Mouse (Mus musculus): Measurements from ENCODE around the gene Mmd2. TPM values are rescaled to one million over a fixed set of nuclear protein-coding genes. Genes with fewer than 3 reads are reported as not detected.

Mmd2 gene
- polyA plus RNA-seq, 1 experiment from 2014 or later = 34.8 TPM

- H3K9me3 ChIP-seq = no peaks in the 10 kb centered on the region
- no peak within 1 kb of the TSS for H3K27ac ChIP-seq
- peaks cover 4% of the 10 kb centered on the region; the same call in 1 of the 2 replicates for H3K36me3 ChIP-seq
- no peaks in the 10 kb centered on the region for H3K4me1 ChIP-seq (replicated peaks)
- 46% methylated on average over 41 of the region's 41 CpGs for WGBS
- peak within 1 kb of the TSS; percentile 39; the same call in 1 of the 2 replicates for H3K9ac ChIP-seq
- peak within 1 kb of the TSS; percentile 26; the same call in 1 of the 2 replicates for H3K4me2 ChIP-seq
- no peak for ATAC-seq (ENCODE audit: low FRiP score)
- peak within 1 kb of the TSS; percentile 19 for H3K4me3 ChIP-seq
- H3K27me3 ChIP-seq = peaks cover 34% of the 10 kb centered on the region
Observed at GRCm38 (mm10) chr5:142529915-142530314, 78.7 kb downstream of the Mmd2 start, which contains the start of gene Papolb. Papolb (minus strand) TSS chr5:142530076.

- Histone ChIP-seq H3K36me3 (peaks cover 2% of the 10 kb centered on the region; the same call in 1 of the 2 replicates), H3K4me1 (replicated peaks) (no peaks in the 10 kb centered on the region), H3K4me3 (no peak overlapping the region), H3K4me2 (no peak overlapping the region), H3K9ac (no peak overlapping the region), H3K9me3 (no peaks in the 10 kb centered on the region), H3K27me3 (peaks cover 22% of the 10 kb centered on the region), H3K27ac (no peak overlapping the region)
- 73% methylated on average over 8 of the region's 8 CpGs for WGBS
- no peak for ATAC-seq (ENCODE audit: low FRiP score)
Observed at GRCm38 (mm10) chr5:142524711-142525464, 83.7 kb downstream of the Mmd2 start.

GRCm38 (mm10) chr5:142521195-142521866 is 87.3 kb downstream of the Mmd2 start:
- 91% methylated on average over 11 of the region's 11 CpGs for whole genome bisulfite sequencing
- Histone ChIP-seq H3K4me2 (no peak overlapping the region), H3K27me3 (no peaks in the 10 kb centered on the region), H3K27ac (no peak overlapping the region), H3K4me3 (no peak overlapping the region), H3K9me3 (no peaks in the 10 kb centered on the region), H3K9ac (no peak overlapping the region), H3K36me3 (no peaks in the 10 kb centered on the region), H3K4me1 (replicated peaks) (0 out of 2 replicates have a peak, but pooled peaks cover 5% of the 10 kb centered on the region)
- no peak for ATAC-seq (ENCODE audit: low FRiP score)

GRCm38 (mm10) chr5:142520360-142520759 is 88.2 kb downstream of the Mmd2 start:
- Histone ChIP-seq H3K9me3 (no peaks in the 10 kb centered on the region), H3K4me2 (no peak overlapping the region), H3K27me3 (no peaks in the 10 kb centered on the region), H3K36me3 (no peaks in the 10 kb centered on the region), H3K9ac (no peak overlapping the region), H3K4me1 (replicated peaks) (0 out of 2 replicates have a peak, but pooled peaks cover 5% of the 10 kb centered on the region), H3K4me3 (no peak overlapping the region), H3K27ac (no peak overlapping the region)
- no peak for ATAC-seq (ENCODE audit: low FRiP score)
- WGBS = 89% methylated on average over 4 of the region's 4 CpGs

- no peak overlapping the region for H3K4me3 ChIP-seq
- H3K36me3 ChIP-seq = no peaks in the 10 kb centered on the region
- H3K9me3 ChIP-seq = no peaks in the 10 kb centered on the region
- no peaks in the 10 kb centered on the region for H3K27me3 ChIP-seq
- H3K4me1 ChIP-seq (replicated peaks) = 0 out of 2 replicates have a peak, but pooled peaks cover 5% of the 10 kb centered on the region
- no peak overlapping the region for H3K27ac ChIP-seq
- H3K4me2 ChIP-seq = no peak overlapping the region
- no peak for ATAC-seq (ENCODE audit: low FRiP score)
- no peak overlapping the region for H3K9ac ChIP-seq
- 70% methylated on average over 6 of the region's 6 CpGs for WGBS
Observed at GRCm38 (mm10) chr5:142518973-142519372, 89.6 kb downstream of the Mmd2 start.

Other genes starting within 250 kb of the Mmd2 start
- 5.3 and 5.6 TPM in 2 replicates for gene Foxk1, start 207.3 kb downstream of the Mmd2 start, polyA plus RNA-seq (2015; fragmentation: Nextera tagmentation; extraction: Ambion mirVana)
- 12.8 and 15.2 TPM in 2 replicates for gene Ap5z1, start 144.9 kb downstream of the Mmd2 start, polyA plus RNA-seq (2015; fragmentation: Nextera tagmentation; extraction: Ambion mirVana)
- 0.23 and 0.31 TPM in 2 replicates for gene Papolb, start 78.7 kb downstream of the Mmd2 start, polyA plus RNA-seq (2015; fragmentation: Nextera tagmentation; extraction: Ambion mirVana)
- gene Radil, start 57.7 kb downstream of the Mmd2 start, polyA plus RNA-seq (2015; fragmentation: Nextera tagmentation; extraction: Ambion mirVana) = 12.9 and 15.7 TPM in 2 replicates
- 44.4 and 44.5 TPM in 2 replicates for gene Wipi2, start 18.9 kb upstream of the Mmd2 start, polyA plus RNA-seq (2015; fragmentation: Nextera tagmentation; extraction: Ambion mirVana)
- 77.3 and 77.9 TPM in 2 replicates for gene Slc29a4, start 83.7 kb upstream of the Mmd2 start, polyA plus RNA-seq (2015; fragmentation: Nextera tagmentation; extraction: Ambion mirVana)
- 33.1 and 35.8 TPM in 2 replicates for gene Tnrc18, start 208.9 kb upstream of the Mmd2 start, polyA plus RNA-seq (2015; fragmentation: Nextera tagmentation; extraction: Ambion mirVana)

Data from hindbrain, embryonic 13.5 days (tissue).